Mouse (Mus musculus): ENCODE data around the gene Evx1.
A peak's percentile ranks its signal among the peaks of the same experiment; 100 is the strongest.

Evx1 gene

DNA sequence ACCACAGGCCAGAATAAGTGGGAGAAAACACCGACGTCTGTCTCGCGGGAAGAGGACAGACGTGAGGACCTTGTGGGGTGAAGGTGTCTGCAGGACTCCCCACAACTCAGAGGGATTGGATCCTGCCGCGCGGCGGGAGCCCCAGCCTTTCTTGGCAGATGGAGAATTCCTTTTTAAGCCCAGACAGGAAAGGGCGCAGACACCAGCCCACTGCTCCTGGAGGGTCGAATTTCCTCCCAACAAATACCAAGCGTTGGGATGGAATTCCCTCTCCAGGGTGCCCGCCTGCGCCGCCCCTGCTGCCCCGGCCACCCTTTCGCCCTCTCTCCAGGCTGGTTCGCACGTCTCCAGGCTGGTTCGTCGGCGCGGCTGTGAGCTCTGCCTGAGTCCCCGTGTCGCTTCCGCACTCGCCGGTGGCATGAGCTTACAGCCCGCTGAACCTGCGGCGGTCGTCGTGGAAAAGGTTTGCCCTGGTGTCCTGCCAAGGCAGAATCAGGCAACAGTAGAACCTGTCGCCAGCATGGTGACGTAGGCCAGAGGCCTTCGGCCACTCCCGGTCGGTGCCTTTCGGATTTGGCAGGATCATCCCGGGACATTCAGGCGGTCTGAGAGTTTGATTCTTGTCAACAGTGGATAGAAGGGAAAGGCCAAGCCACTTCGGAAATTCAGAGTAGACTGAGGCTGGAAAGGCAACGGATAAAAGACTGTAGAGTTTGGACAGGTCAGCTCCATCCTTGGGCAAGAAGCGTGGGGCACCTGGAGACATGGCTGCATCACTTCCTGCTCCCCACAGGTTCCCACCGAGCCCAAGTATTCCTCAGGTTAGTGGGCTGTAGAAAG is 22.1 kb upstream of the Evx1 start:
- DNase-seq (ENCODE audit: low spot score): no peak

DNA sequence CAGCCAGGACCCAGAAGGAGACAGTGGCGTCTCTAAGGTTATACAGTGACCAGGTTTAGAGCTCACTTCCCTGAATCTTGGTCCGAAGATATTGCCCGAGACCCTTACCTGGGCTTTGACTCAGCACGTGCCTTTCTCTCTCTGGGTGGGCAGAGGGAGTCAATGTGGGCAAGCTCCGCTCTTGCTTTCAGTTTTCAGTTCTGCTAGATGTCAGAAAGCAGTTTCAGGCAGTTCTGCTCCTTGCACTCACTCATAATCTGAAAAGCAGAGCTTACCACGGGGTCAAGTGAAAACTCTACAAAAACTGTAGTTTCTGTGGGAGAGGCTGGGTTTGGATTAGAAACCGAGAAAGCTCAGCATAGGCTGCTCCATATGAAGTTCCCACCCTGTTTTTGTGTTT is 21.0 kb upstream of the Evx1 start:
- DNase-seq (ENCODE audit: low spot score): no peak

DNA sequence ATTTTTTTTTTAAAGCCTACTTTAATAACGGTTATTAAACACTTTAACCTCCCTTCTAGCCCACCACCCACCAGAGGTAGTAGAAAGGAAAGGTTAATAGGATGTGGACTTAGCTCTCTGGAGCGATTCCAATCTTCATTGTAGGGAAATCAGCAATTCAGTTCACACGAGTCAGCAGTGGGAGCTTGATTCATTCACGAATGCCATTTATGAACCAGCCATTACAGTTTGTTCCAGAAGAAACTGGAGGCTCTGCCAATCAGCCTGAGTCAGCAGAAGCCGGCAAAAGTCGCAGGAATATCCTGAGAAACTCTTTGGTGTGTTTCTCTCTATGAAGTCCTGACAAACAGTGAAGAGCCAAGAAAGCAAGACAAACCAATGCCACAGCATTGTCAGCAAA is 18.7 kb upstream of the Evx1 start:
- DNase-seq (ENCODE audit: low spot score): no peak

DNA sequence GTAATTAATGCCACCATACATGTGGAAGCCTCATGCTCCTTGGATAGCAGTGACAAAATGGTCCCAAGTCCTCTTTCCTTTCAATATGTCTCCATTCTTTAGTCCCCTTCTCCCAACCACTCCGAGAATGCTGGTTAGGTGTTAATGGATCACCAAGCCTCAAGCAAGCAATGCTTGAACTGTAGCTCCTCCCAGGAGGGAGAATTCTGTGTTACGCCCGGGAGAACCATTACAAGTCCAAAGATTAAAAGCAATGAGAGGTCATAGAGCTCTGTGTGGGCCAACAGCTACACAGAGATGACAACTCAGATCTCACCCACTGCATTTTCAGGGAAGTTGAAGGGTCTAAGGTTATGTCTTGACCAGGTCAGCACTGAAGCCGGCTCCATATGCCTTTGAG is 14.8 kb upstream of the Evx1 start:
- DNase-seq (ENCODE audit: low spot score): no peak

DNA sequence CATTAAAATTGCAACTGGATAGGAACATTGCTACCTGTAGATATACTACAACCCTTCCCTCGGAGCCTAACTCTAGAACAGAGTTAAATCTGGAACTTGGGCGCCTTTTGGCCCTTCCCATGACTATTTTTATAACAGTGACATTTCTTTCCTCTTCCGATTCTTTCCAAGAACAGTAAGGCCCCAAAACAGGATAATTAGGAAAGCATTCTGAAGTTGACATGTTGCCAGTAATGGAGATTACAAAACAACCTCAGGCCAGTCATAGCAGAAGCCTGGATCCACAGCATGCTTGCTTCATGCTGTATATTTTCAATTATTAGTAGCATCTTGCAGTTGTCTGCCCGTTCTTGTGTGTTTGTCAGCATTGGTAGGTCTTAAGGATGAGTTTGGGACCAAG is 12.5 kb upstream of the Evx1 start:
- DNase-seq (ENCODE audit: low spot score): no peak

DNA sequence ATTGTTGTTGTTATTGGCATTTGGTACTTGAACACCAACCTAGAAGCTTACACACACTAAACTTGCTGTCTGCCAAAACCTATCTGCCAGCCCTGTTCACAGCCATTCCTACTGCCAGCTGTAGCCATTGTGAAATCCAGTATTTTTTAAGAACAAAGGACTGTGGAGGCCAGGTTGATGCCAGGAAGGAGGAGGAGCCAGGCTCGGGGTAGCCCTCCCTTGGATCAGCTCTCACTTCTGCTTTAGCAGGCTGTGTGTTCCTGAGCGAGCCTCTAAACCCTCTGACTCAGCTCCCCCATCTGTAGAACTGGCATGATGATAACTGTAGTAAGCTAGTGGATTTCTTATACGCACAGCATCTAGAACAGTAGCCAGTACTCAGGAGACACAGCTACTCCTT is 9.9 kb upstream of the Evx1 start:
- no peak for DNase-seq (ENCODE audit: low spot score)

DNA sequence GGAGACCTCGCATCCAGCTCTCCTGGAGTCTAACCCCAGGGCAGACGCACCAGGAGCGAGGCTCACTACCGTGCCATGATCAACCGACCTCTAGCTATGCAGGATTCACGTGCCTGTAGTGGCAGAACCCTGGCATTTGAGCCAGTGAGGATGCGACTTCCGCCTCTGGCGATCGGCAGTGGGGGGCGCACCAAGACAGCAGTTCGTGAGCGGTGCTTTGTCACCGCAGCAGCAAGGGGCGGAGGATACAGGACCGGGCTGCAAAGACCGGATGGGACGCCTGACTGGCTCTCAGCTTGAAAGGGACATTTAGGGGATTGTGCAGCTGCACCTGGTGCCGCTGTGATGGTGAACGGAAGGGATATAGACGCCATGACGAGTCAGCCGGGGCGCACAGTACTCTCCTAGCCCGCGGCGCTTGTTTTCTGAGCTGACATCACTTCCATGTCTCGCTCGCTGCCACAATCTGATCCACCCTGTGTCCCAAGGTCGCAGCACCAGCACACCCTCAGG is 7.4 kb upstream of the Evx1 start:
- peak; percentile 42 for DNase-seq (ENCODE audit: low spot score)

DNA sequence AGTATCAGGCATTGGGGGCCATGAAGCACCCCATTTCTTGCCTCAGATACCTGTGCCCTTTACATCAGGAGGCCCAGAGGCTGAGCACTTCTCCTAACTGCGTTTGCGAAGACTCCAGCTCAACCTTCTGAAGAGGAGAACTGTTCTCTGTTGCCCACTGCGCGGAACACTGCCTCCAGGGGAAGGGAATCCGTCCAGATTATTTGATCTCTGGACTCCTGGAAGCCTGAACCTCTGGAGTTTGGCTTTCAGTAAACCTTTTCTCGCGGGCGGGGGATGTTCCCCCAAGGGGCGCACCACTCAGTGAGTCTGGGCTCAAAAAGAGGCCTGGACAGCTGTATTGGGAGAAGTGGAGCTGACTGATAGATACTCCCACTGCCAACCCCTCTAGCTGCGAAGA is 3.5 kb upstream of the Evx1 start:
- DNase-seq (ENCODE audit: low spot score): no peak

DNA sequence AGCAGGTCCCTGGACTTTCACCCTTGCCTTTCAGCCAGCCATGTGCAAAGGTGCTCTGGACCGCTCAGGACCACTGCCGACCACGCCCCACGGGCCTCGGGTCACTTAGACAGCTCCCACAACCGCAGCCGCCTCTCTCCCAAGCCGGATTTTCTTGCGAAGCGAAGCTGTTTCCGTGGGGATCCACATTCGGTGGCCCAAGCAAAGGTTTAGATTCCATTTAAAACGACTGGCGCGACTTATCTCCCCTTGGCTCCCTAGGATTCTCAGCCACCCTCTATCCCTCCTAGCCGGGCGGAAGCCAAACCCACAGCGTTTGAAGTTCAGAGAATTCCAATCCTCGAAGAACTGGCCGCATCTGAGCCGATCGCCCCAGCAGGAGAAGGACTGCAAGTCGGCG is 2.9 kb upstream of the Evx1 start:
- no peak for DNase-seq (ENCODE audit: low spot score)

DNA sequence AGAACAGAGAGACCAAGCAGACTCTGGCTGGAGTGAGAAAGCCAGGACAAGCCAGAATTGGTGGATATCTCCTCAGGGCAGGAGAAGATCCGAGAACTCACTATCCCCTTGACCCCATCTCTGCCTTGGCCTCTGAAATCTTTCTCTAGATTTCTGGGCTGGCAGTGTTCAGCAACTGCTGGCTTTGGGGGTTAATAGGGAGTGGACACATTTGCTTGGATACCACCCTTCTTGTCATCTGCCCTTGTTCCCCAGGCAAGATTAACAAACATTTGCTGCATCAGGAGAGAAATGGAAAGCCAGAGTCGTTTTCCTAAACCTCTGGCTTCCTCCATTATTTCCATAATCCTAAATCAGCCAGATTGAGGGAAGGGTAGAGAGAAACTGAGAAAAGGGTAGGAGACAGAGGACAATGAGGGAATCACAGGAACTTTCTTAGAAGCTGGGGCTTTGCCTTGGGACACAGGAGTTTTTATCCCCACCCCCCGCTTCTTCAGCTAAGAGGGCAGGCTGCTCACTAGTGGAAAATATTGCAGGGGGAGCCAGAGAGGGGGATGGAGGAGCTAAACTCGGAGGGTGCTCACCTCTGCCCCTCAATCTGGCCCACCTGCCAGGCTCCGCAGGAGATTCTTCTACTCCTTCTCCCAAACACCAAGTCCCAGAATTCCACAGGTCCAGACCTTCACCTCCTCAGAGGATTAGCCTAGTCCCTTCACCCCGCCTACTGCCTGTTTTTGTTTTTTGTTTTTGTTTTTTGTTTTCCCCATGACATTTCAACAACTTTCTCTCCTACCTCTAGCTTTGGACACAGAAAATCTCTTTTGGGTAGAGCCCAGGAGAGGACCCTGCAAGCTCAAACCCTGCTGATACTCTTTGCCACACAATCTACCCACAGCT is 1.4 kb upstream of the Evx1 start:
- no peak for DNase-seq (ENCODE audit: low spot score)

DNA sequence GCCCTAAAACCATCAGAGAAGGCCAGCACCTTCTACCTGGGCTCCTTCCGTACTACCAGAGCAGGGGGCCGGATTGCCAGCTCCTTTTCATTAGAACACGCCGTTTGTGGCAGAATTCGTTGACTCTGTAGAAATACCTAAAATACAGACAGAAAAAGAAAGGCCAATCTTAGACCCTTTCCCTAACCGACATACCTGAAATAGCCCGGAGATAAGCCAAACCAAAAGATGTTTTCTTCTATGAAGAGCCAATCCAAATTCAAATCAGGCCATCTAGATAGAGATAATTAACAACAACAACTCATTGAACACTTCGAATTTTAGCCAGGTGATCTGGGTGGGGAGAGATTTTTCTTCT is 761 bp upstream of the Evx1 start:
- DNase-seq (ENCODE audit: low spot score): no peak

DNA sequence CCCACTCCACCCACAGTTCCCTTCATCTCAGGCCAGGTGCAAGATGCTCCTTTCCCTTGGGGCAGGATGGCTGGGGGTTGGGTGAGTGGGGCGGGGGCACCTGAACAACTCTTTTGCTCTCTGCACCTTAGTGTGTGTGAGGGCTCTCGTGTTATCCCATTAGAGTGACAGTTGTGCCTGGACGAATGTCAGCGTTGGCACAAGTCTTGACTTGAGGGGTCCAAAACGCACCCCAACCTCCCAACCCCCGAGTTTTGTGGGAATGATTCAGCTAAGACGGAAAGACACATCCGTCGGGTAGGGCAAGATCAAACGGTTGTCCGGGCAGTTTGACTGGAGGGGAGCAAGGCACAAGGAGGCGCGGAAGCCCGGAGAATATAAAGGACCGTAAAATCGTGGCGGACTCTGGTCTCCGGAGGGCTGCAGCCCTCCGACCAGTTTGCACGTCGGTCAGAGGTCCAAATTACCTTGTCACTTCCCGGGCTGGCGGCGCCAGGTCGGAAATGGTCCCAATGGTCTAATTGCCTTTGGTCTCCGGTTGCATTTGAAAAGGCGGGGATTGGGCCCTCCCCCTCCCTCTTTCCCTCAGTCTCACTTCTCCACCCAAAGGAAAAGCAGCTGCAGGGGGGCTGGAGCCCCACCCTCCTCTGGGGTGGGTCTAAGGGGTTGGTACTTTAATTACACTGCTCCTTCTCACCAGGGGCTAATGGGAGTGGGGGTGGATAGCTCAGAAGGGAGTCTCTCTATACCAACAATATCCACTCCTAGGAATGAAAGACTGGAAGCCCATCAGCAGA is 1.2 kb downstream of the Evx1 start:
- no peak for DNase-seq (ENCODE audit: low spot score)

DNA sequence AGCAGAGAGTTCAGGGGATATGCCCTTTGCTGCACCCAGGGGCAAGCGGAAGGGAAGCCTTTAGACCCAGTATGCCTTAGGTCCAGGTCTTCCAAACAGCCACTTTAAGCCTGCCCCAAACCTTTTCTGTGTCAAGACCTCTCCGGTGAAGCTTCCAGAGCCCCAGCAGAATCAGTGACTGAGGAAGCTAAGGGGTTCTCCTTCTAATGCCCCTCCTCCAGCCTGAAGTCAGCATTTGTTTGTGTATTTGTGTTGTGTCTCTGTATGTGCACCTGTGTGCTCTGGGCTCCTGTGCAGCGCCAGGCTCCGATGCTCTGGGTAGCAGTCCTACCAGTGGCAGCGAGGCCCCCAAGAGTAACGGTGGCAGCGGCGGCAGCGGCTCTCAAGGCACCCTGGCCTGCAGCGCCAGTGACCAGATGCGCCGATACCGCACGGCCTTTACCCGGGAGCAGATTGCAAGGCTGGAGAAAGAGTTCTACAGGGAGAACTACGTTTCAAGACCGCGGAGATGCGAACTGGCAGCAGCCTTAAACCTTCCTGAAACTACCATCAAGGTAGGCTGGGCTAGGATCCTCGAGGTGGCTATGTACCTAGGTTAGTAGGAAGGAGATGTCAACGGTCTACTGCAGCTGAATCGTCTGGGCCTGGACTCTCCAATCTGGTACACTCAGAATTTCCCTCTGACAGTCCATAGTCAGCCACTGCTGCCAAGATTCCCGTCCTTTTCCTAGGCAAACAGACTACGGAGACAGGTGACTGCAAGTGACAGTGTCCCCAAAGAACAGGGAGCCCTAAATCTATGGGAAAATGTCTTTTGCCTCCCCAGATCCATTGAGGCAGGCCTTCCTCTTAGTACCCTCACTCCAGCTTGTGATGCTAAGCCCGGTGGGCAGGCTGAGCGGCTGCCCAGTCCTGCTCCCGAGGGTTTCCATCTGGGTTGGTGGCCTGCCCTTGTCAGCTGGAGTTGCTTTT is 2.4 kb downstream of the Evx1 start:
- no peak for DNase-seq (ENCODE audit: low spot score)

DNA sequence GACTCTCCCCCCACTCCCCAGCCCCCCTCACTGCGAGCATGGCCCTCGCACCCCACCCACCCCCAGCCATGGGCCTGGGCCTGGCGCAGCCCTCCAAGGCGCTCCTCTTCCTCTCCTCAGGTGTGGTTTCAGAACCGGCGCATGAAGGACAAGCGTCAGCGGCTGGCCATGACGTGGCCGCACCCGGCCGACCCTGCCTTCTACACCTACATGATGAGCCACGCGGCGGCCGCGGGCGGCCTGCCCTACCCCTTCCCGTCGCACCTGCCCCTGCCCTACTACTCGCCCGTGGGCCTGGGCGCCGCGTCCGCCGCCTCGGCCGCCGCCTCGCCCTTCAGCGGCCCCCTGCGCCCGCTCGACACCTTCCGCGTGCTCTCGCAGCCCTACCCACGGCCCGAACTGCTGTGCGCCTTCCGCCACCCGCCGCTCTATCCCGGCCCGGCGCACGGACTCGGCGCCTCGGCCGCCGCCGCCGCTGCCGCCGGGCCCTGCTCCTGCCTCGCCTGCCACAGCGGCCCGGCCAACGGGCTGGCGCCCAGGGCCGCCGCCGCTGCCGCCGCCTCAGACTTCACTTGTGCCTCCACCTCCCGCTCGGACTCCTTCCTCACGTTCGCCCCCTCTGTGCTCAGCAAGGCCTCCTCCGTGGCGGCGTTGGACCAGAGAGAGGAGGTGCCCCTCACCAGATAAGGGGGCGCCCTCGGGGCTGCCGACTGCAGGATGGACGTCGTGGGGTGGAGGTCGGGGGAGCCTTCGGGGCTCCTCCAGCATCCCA is 3.3 kb downstream of the Evx1 start:
- no peak for DNase-seq (ENCODE audit: low spot score)

DNA sequence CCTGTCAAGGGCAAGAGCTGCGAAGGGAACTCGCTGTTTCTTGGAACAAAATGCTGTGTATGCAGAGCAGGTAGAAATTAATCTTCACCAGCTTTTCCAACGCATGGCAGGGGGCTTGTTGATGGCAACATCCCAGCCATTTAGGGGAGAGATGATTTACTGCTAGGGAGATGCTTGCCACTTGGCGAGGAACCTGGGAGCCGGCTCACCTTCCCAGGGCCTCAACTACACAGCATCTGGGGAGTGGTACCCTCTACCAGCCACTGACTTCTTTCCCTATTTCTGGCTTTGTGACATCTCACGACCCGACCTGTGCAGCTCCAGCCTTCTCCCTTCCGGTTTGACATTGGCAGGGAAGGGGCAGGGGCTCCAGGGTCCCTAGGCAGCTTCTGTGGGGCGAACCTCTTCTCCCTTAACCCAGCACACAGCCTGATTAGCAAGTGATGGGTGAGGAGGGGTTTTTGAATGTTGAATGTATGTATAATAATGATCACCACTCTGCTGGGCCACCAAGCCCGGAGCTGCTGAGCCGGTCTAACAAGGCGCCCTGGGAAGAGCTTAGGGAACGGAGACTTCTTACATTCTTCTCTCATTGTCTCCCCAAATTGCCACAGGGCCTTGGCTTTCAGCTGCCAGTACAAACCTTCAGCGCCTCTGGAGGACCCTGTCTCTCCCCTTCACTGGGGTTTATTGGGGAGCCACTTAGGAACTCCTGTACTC is 4.3 kb downstream of the Evx1 start:
- DNase-seq (ENCODE audit: low spot score): no peak

DNA sequence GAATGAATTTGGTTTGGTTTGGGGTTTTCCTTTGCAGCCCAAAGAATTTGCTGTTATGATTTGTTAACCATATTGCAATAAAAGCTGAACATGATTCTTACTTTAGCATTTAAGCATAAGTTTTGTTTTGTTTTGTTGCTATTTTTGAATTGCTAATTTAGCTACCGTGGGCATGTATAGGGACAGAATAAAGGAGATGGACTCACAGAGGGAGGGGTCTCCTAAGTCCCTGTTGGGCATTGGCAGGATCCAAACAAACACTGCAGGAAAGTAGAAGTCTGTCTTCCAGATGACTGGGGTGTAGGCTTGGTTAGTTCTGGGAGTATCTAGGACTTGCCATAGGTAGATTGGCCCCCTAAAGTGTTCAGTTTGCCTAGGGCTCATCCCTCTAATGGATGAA is 5.0 kb downstream of the Evx1 start:
- no peak for DNase-seq (ENCODE audit: low spot score)

DNA sequence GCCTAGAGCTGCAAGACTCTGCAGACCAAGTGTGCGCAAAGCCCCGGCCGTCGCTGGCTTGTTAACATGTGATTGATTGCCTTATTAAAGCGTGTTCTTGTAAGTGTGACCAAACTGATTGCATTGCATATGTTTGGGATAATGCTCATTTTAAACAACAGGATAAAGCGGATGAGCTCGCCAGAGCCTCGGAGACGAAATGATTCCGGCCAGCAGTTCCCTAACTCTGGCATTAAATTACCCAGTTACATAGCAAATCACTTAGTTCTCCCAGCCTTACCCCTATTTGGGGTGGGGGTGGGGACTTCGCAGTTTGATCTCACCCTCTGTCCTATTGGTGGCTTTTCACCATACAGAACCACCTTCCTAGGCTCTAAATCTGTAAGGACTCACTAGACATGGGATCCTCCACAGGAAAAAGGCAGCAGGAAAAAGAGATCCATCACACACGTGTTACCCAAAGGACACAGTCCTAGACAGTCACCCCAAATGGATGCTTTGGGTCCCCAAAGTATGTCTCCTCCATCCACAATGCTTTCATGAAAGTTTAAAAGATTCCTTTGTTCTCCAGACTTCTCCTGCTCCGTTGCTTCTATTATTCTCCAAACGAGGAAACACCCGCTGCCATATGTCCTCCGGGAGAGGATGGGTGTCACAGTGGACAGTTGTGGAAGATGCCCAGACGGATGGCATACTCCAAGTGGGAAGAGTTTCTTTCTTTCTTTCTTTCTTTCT is 6.8 kb downstream of the Evx1 start:
- DNase-seq (ENCODE audit: low spot score): no peak

DNA sequence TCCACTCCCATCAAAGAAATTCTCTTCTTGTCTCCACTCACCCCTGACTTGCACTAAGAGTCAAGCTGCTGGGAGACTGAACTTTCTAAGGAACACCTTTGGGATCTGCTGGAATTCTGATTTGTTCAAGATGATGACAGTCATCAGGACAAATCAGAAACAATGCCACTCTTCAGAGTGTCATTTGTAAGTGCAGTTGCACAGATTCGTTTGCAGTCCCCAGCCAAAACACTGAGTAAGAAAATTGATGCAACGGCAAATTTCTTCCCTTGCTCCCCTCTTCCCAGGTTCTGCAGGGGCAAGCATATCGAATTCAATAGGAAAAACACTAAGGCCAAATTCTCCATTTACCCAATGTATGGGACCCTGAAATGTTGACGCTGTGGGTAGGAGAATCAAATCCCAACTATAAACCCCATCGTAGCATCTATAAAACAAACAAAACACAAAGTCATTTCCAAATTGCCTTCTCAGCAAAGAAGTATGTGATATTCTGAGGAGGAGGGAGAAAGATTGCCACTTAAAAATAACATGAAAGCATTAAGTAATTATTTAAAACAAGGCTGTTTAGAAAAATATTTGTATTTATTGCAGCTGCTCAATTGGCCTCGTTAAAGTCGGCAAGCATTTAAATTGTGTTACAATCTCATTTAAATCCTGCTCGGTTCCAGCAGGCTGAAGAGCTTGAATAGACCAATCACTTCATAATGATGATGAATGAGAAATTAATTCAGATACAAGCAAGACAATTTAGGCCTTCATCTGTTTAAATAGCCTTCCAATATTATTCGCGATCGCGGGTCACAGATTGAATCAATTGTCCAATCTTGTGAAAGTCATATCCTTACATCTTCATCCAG is 7.9 kb downstream of the Evx1 start:
- DNase-seq (ENCODE audit: low spot score): no peak

All from T-cell, adult 2 months (primary cell).